ENCODE assay signal across 11 mouse cellular contexts in genomic region chr6:147636464-147636863, GRCm38 (mm10).
"Had no signal": no experiment of that assay in that cellular context is flagged by ENCODE, and none has a peak within 500 bp of the region (broad histone marks: within the 10 kb centered on the region; RNA-seq: fewer than 3 reads in every experiment).

No protein-coding gene starts in this region.

- H3K9ac ChIP-seq: limb, embryonic 13.5 days; liver, embryonic 14.5 days; midbrain, embryonic 13.5 days had no signal

- H3K27me3 ChIP-seq: limb, embryonic 13.5 days; midbrain, embryonic 13.5 days had no signal

- H3K27ac ChIP-seq: layer of hippocampus, adult 2 months; limb, embryonic 13.5 days; liver, embryonic 14.5 days; midbrain, embryonic 13.5 days had no signal

- H3K4me3 ChIP-seq: layer of hippocampus, adult 2 months; limb, embryonic 13.5 days; midbrain, embryonic 13.5 days had no signal

- H3K4me1 ChIP-seq: limb, embryonic 13.5 days; midbrain, embryonic 13.5 days had no signal

- DNase-seq: kidney, postnatal 10 days; kidney, postnatal 4 days; left cerebral cortex, postnatal 4 days; lung, adult 18-20 months; right cerebral cortex, postnatal 14 days; thymus, adult 2 months; thymus, postnatal 25 days had no signal

- H3K9me3 ChIP-seq: limb, embryonic 13.5 days; midbrain, embryonic 13.5 days had no signal
